Mouse (Mus musculus): ENCODE results near the gene Scamp3. TPM values are rescaled to one million over a fixed set of nuclear protein-coding genes. Genes with fewer than 3 reads are reported as not detected.
A peak's percentile ranks its signal among the peaks of the same experiment; 100 is the strongest.

The Scamp3 gene
- total and polyA plus RNA-seq, 2 experiments from 2014 or later = 63.7 to 124 TPM

DNA sequence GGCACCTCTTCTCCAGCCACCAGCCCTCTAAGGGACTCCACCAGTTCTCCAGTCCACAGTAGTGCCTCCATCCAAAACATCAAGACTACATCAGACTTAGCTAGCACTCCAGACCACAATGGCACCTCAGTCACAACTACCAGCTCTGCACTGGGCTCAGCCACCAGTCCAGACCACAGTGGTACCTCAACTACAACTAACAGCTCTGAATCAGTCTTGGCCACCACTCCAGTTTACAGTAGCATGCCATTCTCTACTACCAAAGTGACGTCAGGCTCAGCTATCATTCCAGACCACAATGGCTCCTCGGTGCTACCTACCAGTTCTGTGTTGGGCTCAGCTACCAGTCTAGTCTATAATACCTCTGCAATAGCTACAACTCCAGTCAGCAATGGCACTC lies 53.3 kb downstream of the Scamp3 start:
- TF ChIP-seq CTCF (IDR thresholded peaks at IDR 0.05; ENCODE audit: low read depth) = no peak
- Histone ChIP-seq H3K9ac (no peak overlapping the region), H3K4me2 (ENCODE audit: low read depth) (no peak overlapping the region), H3K27me3 (ENCODE audit: insufficient read depth, low read length) (no peaks in the 10 kb centered on the region), H3K36me3 (ENCODE audit: insufficient read depth) (peaks cover 27% of the 10 kb centered on the region), H3K27ac (ENCODE audit: low read depth, low read length) (no peak overlapping the region), H3K4me1 (ENCODE audit: insufficient read depth) (peaks cover 23% of the 10 kb centered on the region), H3K4me3 (ENCODE audit: low read depth, low read length) (no peak overlapping the region), H3K9me3 (ENCODE audit: low read length) (no peaks in the 10 kb centered on the region)
- no peak for DNase-seq
- 91% methylated on average over 2 of the region's 2 CpGs for WGBS
- no peak for ATAC-seq

GRCm38 (mm10) chr3:89231345-89231744 lies 54.1 kb downstream of the Scamp3 start:
- Histone ChIP-seq H3K4me1 (ENCODE audit: insufficient read depth) (peaks cover 16% of the 10 kb centered on the region), H3K9me3 (ENCODE audit: low read length) (no peaks in the 10 kb centered on the region), H3K36me3 (ENCODE audit: insufficient read depth) (peaks cover 35% of the 10 kb centered on the region), H3K27me3 (ENCODE audit: insufficient read depth, low read length) (no peaks in the 10 kb centered on the region), H3K4me2 (ENCODE audit: low read depth) (no peak overlapping the region), H3K27ac (ENCODE audit: low read depth, low read length) (no peak overlapping the region), H3K9ac (no peak overlapping the region), H3K4me3 (ENCODE audit: low read depth, low read length) (no peak overlapping the region)
- no peak for TF ChIP-seq CTCF (IDR thresholded peaks at IDR 0.05; ENCODE audit: low read depth)
- no peak for DNase-seq
- ATAC-seq = no peak
- 81% methylated on average over 7 of the region's 7 CpGs for WGBS

DNA sequence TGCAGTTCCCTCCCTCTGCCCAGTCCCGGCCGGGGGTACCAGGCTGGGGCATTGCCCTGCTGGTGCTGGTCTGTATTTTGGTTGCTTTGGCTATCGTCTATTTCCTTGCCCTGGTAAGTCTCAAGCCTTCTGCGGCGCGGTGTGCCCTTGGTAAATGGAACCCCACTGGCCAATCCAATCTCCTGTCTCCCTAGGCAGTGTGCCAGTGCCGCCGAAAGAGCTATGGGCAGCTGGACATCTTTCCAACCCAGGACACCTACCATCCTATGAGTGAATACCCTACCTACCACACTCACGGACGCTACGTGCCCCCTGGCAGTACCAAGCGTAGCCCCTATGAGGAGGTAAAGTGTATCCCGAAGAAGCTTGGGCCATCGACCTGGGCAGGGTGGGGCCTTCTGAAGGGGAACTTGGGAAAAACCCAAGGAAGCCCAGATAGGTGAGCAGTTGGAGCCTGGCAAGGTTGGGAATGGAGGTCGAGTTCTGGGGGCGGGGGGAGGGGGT lies 54.6 kb downstream of the Scamp3 start:
- Histone ChIP-seq H3K4me2 (ENCODE audit: low read depth) (no peak overlapping the region), H3K4me1 (ENCODE audit: insufficient read depth) (peaks cover 11% of the 10 kb centered on the region), H3K27me3 (ENCODE audit: insufficient read depth, low read length) (no peaks in the 10 kb centered on the region), H3K9ac (no peak overlapping the region), H3K4me3 (ENCODE audit: low read depth, low read length) (no peak overlapping the region), H3K27ac (ENCODE audit: low read depth, low read length) (no peak overlapping the region), H3K36me3 (ENCODE audit: insufficient read depth) (peaks cover 40% of the 10 kb centered on the region), H3K9me3 (ENCODE audit: low read length) (no peaks in the 10 kb centered on the region)
- DNase-seq (no peak), ATAC-seq (no peak)
- no peak for TF ChIP-seq CTCF (IDR thresholded peaks at IDR 0.05; ENCODE audit: low read depth)
- 73% methylated on average over 16 of the region's 16 CpGs for WGBS

MicroRNAs encoded within 50 kb of the gene (microRNA counts, 519-probe panel; counts per million panel counts)
- 3,579 counts per million, percentile 36 among the panel's probes with 10 or more counts for microRNA mmu-miR-92b

Small RNAs within 50 kb of the gene (microRNA-seq; reads per million reads assigned to microRNA genes)
- 3,346 to 3,755 reads per million in 2 experiments for gene Mir92b

Other genes starting within 250 kb of the Scamp3 start
- gene Ash1l, start 226.9 kb upstream of the Scamp3 start, total RNA-seq (2014; rRNA removed) = 25.9 and 28.9 TPM in 2 replicates
- gene Ash1l, start 226.9 kb upstream of the Scamp3 start, polyA plus RNA-seq (2015; fragmentation: Nextera tagmentation; extraction: Ambion mirVana) = 6.8 and 12.8 TPM in 2 replicates
- gene Dap3, start 226.3 kb upstream of the Scamp3 start, total RNA-seq (2014; rRNA removed) = 76.2 and 83.0 TPM in 2 replicates
- 127 and 141 TPM in 2 replicates for gene Dap3, start 226.3 kb upstream of the Scamp3 start, polyA plus RNA-seq (2015; fragmentation: Nextera tagmentation; extraction: Ambion mirVana)
- gene Rusc1, start 84.2 kb upstream of the Scamp3 start, total RNA-seq (2014; rRNA removed) = 148 and 158 TPM in 2 replicates
- 86.1 and 101 TPM in 2 replicates for gene Rusc1, start 84.2 kb upstream of the Scamp3 start, polyA plus RNA-seq (2015; fragmentation: Nextera tagmentation; extraction: Ambion mirVana)
- gene Gm43738, start 76.4 kb upstream of the Scamp3 start, total RNA-seq (2014; rRNA removed) = not detected in 2 replicates
- not detected in 2 replicates for gene Gm43738, start 76.4 kb upstream of the Scamp3 start, polyA plus RNA-seq (2015; fragmentation: Nextera tagmentation; extraction: Ambion mirVana)
- 421 and 510 TPM in 2 replicates for gene Fdps, start 75.5 kb upstream of the Scamp3 start, total RNA-seq (2014; rRNA removed)
- gene Fdps, start 75.5 kb upstream of the Scamp3 start, polyA plus RNA-seq (2015; fragmentation: Nextera tagmentation; extraction: Ambion mirVana) = 435 and 441 TPM in 2 replicates
- gene Pklr, start 41.3 kb upstream of the Scamp3 start, total RNA-seq (2014; rRNA removed) = 0.08 and 0.76 TPM in 2 replicates
- gene Pklr, start 41.3 kb upstream of the Scamp3 start, polyA plus RNA-seq (2015; fragmentation: Nextera tagmentation; extraction: Ambion mirVana) = 0.19 TPM in 1 of 2 replicates, not detected in the other
- 44.9 and 45.5 TPM in 2 replicates for gene Hcn3, start 17.3 kb upstream of the Scamp3 start, total RNA-seq (2014; rRNA removed)
- gene Hcn3, start 17.3 kb upstream of the Scamp3 start, polyA plus RNA-seq (2015; fragmentation: Nextera tagmentation; extraction: Ambion mirVana) = 22.7 and 30.3 TPM in 2 replicates
- gene Clk2, start 12.7 kb upstream of the Scamp3 start, total RNA-seq (2014; rRNA removed) = 35.6 and 43.1 TPM in 2 replicates
- 11.2 and 12.8 TPM in 2 replicates for gene Clk2, start 12.7 kb upstream of the Scamp3 start, polyA plus RNA-seq (2015; fragmentation: Nextera tagmentation; extraction: Ambion mirVana)
- 8.9 and 12.7 TPM in 2 replicates for gene Fam189b, start 5.7 kb downstream of the Scamp3 start, total RNA-seq (2014; rRNA removed)
- 23.8 and 31.8 TPM in 2 replicates for gene Fam189b, start 5.7 kb downstream of the Scamp3 start, polyA plus RNA-seq (2015; fragmentation: Nextera tagmentation; extraction: Ambion mirVana)
- gene Gba, start 25.5 kb downstream of the Scamp3 start, total RNA-seq (2014; rRNA removed) = 46.9 and 51.1 TPM in 2 replicates
- gene Gba, start 25.5 kb downstream of the Scamp3 start, polyA plus RNA-seq (2015; fragmentation: Nextera tagmentation; extraction: Ambion mirVana) = 40.4 and 41.7 TPM in 2 replicates
- gene Thbs3, start 37.7 kb downstream of the Scamp3 start, total RNA-seq (2014; rRNA removed) = 53.6 and 74.1 TPM in 2 replicates
- gene Thbs3, start 37.7 kb downstream of the Scamp3 start, polyA plus RNA-seq (2015; fragmentation: Nextera tagmentation; extraction: Ambion mirVana) = 31.1 and 42.8 TPM in 2 replicates
- 142 and 167 TPM in 2 replicates for gene Mtx1, start 49.6 kb downstream of the Scamp3 start, total RNA-seq (2014; rRNA removed)
- 199 and 212 TPM in 2 replicates for gene Mtx1, start 49.6 kb downstream of the Scamp3 start, polyA plus RNA-seq (2015; fragmentation: Nextera tagmentation; extraction: Ambion mirVana)
- gene Muc1, start 51.6 kb downstream of the Scamp3 start, total RNA-seq (2014; rRNA removed) = 1.3 and 1.6 TPM in 2 replicates
- 0.27 and 0.35 TPM in 2 replicates for gene Muc1, start 51.6 kb downstream of the Scamp3 start, polyA plus RNA-seq (2015; fragmentation: Nextera tagmentation; extraction: Ambion mirVana)
- gene Krtcap2, start 68.5 kb downstream of the Scamp3 start, total RNA-seq (2014; rRNA removed) = 67.0 and 68.1 TPM in 2 replicates
- 221 and 244 TPM in 2 replicates for gene Krtcap2, start 68.5 kb downstream of the Scamp3 start, polyA plus RNA-seq (2015; fragmentation: Nextera tagmentation; extraction: Ambion mirVana)
- 83.0 and 98.3 TPM in 2 replicates for gene Trim46, start 68.8 kb downstream of the Scamp3 start, total RNA-seq (2014; rRNA removed)
- gene Trim46, start 68.8 kb downstream of the Scamp3 start, polyA plus RNA-seq (2015; fragmentation: Nextera tagmentation; extraction: Ambion mirVana) = 56.0 and 63.5 TPM in 2 replicates
- gene Dpm3, start 81.9 kb downstream of the Scamp3 start, total RNA-seq (2014; rRNA removed) = 66.7 and 160 TPM in 2 replicates
- 74.9 and 96.8 TPM in 2 replicates for gene Dpm3, start 81.9 kb downstream of the Scamp3 start, polyA plus RNA-seq (2015; fragmentation: Nextera tagmentation; extraction: Ambion mirVana)
- 22.1 and 26.7 TPM in 2 replicates for gene Slc50a1, start 93.1 kb downstream of the Scamp3 start, total RNA-seq (2014; rRNA removed)
- gene Slc50a1, start 93.1 kb downstream of the Scamp3 start, polyA plus RNA-seq (2015; fragmentation: Nextera tagmentation; extraction: Ambion mirVana) = 34.8 and 36.8 TPM in 2 replicates
- gene Efna1, start 103.7 kb downstream of the Scamp3 start, total RNA-seq (2014; rRNA removed) = 5.5 and 8.4 TPM in 2 replicates
- gene Efna1, start 103.7 kb downstream of the Scamp3 start, polyA plus RNA-seq (2015; fragmentation: Nextera tagmentation; extraction: Ambion mirVana) = 10.8 and 11.1 TPM in 2 replicates
- gene Efna3, start 145.5 kb downstream of the Scamp3 start, total RNA-seq (2014; rRNA removed) = 76.7 and 80.7 TPM in 2 replicates
- 68.9 and 73.8 TPM in 2 replicates for gene Efna3, start 145.5 kb downstream of the Scamp3 start, polyA plus RNA-seq (2015; fragmentation: Nextera tagmentation; extraction: Ambion mirVana)
- gene Efna4, start 160.6 kb downstream of the Scamp3 start, total RNA-seq (2014; rRNA removed) = 8.4 and 11.1 TPM in 2 replicates
- gene Efna4, start 160.6 kb downstream of the Scamp3 start, polyA plus RNA-seq (2015; fragmentation: Nextera tagmentation; extraction: Ambion mirVana) = 7.8 and 8.1 TPM in 2 replicates
- 47.9 and 53.3 TPM in 2 replicates for gene Adam15, start 172.5 kb downstream of the Scamp3 start, total RNA-seq (2014; rRNA removed)
- gene Adam15, start 172.5 kb downstream of the Scamp3 start, polyA plus RNA-seq (2015; fragmentation: Nextera tagmentation; extraction: Ambion mirVana) = 50.1 and 56.4 TPM in 2 replicates
- 0.19 and 0.46 TPM in 2 replicates for gene Dcst2, start 184.5 kb downstream of the Scamp3 start, total RNA-seq (2014; rRNA removed)
- gene Dcst2, start 184.5 kb downstream of the Scamp3 start, polyA plus RNA-seq (2015; fragmentation: Nextera tagmentation; extraction: Ambion mirVana) = 0.43 and 0.56 TPM in 2 replicates
- gene Dcst1, start 187.8 kb downstream of the Scamp3 start, total RNA-seq (2014; rRNA removed) = 0.15 TPM in 1 of 2 replicates, not detected in the other
- gene Dcst1, start 187.8 kb downstream of the Scamp3 start, polyA plus RNA-seq (2015; fragmentation: Nextera tagmentation; extraction: Ambion mirVana) = 0.89 and 1.3 TPM in 2 replicates
- gene Zbtb7b, start 217.3 kb downstream of the Scamp3 start, total RNA-seq (2014; rRNA removed) = 2.1 and 4.9 TPM in 2 replicates
- gene Zbtb7b, start 217.3 kb downstream of the Scamp3 start, polyA plus RNA-seq (2015; fragmentation: Nextera tagmentation; extraction: Ambion mirVana) = 0.33 and 0.75 TPM in 2 replicates
- 4.2 TPM in 1 of 2 replicates, not detected in the other for gene Lenep, start 225.3 kb downstream of the Scamp3 start, total RNA-seq (2014; rRNA removed)
- gene Lenep, start 225.3 kb downstream of the Scamp3 start, polyA plus RNA-seq (2015; fragmentation: Nextera tagmentation; extraction: Ambion mirVana) = 0.40 TPM in 1 of 2 replicates, not detected in the other
- 25.6 and 34.9 TPM in 2 replicates for gene Flad1, start 234.4 kb downstream of the Scamp3 start, total RNA-seq (2014; rRNA removed)
- 30.9 and 31.5 TPM in 2 replicates for gene Flad1, start 234.4 kb downstream of the Scamp3 start, polyA plus RNA-seq (2015; fragmentation: Nextera tagmentation; extraction: Ambion mirVana)
- 24.5 and 27.3 TPM in 2 replicates for gene Cks1b, start 240.9 kb downstream of the Scamp3 start, total RNA-seq (2014; rRNA removed)
- gene Cks1b, start 240.9 kb downstream of the Scamp3 start, polyA plus RNA-seq (2015; fragmentation: Nextera tagmentation; extraction: Ambion mirVana) = 93.9 and 109 TPM in 2 replicates
- 15.8 and 19.8 TPM in 2 replicates for gene Shc1, start 241.0 kb downstream of the Scamp3 start, total RNA-seq (2014; rRNA removed)
- gene Shc1, start 241.0 kb downstream of the Scamp3 start, polyA plus RNA-seq (2015; fragmentation: Nextera tagmentation; extraction: Ambion mirVana) = 11.3 and 11.8 TPM in 2 replicates

Data from forebrain, postnatal 0 days (tissue).